22 mouse cellular contexts compared by ENCODE assay signal in genomic region chr3:148644924-148645323, GRCm38 (mm10).
"Had no signal": no experiment of that assay in that cellular context is flagged by ENCODE, and none has a peak within 500 bp of the region (broad histone marks: within the 10 kb centered on the region; RNA-seq: fewer than 3 reads in every experiment).

No protein-coding gene starts in this region.

- DNase-seq: gastrocnemius, adult 2 months; gastrocnemius, postnatal 14 days; gastrocnemius, postnatal 36 days; heart, adult 11 months; heart, adult 2 months; heart, postnatal 10 days; heart, postnatal 4 days; kidney, adult 18-20 months; kidney, adult 8-10 months; kidney, postnatal 10 days; kidney, postnatal 25 days; kidney, postnatal 4 days; left cerebral cortex, postnatal 4 days had no signal

- H3K36me3 ChIP-seq: heart, embryonic 12.5 days; hindbrain, embryonic 10.5 days; hindbrain, embryonic 12.5 days; intestine, embryonic 15.5 days; limb, embryonic 13.5 days; limb, embryonic 15.5 days; liver, embryonic 12.5 days had no signal

- H3K27me3 ChIP-seq: heart, embryonic 12.5 days; hindbrain, embryonic 12.5 days; intestine, embryonic 15.5 days; limb, embryonic 13.5 days; limb, embryonic 15.5 days; liver, embryonic 12.5 days had no signal

- H3K4me3 ChIP-seq: gastrocnemius, adult 2 months; heart, adult 2 months; heart, embryonic 12.5 days; hindbrain, embryonic 10.5 days; hindbrain, embryonic 12.5 days; intestine, embryonic 15.5 days; layer of hippocampus, adult 2 months; left cerebral cortex, adult 2 months; limb, embryonic 13.5 days; limb, embryonic 15.5 days; liver, embryonic 12.5 days had no signal
